Mouse (Mus musculus) lung, postnatal 0 days (tissue): Measurements from ENCODE around the gene Fetub.

Experiments used
- CTCF ChIP-seq: IDR thresholded peaks from 2 replicates; pipeline ENCODE4 v1.5.1; 2016; ENCODE audit warnings: antibody characterized with exemption, mild to moderate bottlenecking
- EP300 ChIP-seq: IDR thresholded peaks from 2 replicates; pipeline ENCODE4 v1.6.1; 2016; ENCODE audit warnings: antibody characterized with exemption, mild to moderate bottlenecking, control low read depth

DNA sequence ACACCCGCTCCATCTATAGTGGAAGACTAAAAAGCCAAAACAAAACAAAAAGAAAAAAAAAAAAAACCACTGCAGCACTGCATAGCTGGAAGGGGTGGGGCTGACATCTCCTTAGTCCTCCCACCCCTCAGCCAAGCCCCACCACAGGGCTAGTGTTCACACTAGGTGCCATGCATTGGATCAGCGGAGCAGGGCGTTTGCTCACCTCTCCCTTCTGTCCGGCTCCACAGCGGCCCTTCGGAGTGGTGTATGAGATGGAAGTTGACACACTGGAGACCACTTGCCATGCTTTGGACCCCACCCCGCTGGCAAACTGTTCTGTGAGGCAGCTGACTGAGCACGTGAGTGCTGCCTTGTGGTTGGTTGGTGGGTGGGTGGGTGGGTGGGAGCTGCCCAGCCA, 24.0 kb upstream of the Fetub start:
- TF ChIP-seq CTCF (no peak), EP300 (no peak)
